Mouse (Mus musculus): ENCODE measurements around the gene Fmnl3. TPM values are rescaled to one million over a fixed set of nuclear protein-coding genes. Genes with fewer than 3 reads are reported as not detected.

Gene Fmnl3
- polyA plus RNA-seq (2017; shearing (Covaris generic)): 88.8 TPM

GRCm38 (mm10) chr15:99370259-99370691, at the start of gene Fmnl3:
Fmnl3 (minus strand) TSS chr15:99370482.

DNA sequence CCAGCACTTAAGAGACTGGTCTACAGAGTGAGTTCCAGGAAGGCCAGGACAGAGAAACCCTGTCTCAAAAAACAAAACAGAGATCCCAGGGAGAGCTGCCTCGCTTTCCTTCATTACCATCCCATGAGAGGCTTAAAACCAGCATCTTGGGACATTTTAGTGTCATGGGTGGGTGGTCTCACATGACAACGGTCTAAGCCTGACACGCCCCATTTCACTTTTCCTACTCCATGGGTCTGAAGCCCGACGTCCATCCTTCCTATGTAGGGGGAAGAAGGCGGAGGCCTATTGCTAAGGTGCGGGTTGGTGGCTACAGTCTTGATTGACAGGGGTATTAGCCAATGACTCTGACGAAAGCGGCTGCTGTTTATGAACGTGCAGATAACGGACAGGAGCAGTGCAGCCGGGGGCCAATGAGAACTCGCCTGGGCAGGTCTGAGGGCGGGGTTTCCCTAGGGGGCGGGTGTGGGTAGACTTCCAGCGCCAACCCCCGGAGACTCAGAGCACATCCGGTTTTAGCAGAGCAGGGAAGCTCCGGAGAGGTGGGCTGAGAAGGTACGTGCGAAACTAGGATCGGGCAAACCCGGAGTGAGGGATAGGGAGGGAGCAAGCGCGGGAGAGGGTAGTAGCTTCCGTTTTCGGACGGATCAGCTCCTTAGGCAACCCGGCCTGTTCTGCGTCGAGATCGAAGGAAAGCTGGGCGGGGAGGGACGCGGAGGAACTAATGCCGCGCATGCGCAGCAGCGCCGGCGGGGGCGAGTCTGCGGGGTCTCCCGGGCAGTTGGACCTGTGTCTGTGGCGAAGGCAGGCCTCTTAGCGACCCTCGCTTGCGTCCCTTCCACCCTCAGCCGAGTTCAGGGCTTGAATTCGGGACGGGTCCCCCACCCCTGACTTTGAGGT, 22.5 kb upstream of the Fmnl3 start, which contains the start of gene Tmbim6:
Gene Tmbim6 (plus strand): TSS at position 397 of the 900 bp plus-strand sequence.

DNA sequence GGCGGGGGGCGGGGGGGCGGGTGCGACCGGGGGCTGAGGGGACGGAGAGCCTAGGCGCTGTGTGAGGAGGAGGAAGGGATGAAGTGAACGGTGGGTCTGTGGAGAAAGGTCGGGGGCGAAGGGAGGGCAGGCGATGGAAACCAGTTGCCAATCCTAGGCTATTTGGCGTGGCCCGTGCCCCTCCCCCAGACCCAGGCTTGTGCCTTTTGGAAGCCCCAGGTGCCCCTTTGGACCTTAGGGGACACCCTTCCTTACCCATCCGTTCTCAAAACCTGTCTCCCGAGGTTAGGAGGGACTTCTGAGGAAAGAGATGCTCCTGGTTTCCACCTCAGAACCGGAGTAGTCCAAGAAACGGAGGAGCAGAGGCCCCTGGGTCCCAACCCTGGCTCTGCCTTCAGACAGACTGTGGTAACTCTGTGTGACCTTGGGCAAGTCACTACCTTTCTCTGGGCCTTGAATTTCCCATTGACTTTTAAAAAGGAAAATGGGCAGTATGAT, 74.7 kb downstream of the Fmnl3 start, which contains the start of gene Fam186b:
Gene Fam186b (minus strand): TSS at position 405 of the 498 bp plus-strand sequence.

DNA sequence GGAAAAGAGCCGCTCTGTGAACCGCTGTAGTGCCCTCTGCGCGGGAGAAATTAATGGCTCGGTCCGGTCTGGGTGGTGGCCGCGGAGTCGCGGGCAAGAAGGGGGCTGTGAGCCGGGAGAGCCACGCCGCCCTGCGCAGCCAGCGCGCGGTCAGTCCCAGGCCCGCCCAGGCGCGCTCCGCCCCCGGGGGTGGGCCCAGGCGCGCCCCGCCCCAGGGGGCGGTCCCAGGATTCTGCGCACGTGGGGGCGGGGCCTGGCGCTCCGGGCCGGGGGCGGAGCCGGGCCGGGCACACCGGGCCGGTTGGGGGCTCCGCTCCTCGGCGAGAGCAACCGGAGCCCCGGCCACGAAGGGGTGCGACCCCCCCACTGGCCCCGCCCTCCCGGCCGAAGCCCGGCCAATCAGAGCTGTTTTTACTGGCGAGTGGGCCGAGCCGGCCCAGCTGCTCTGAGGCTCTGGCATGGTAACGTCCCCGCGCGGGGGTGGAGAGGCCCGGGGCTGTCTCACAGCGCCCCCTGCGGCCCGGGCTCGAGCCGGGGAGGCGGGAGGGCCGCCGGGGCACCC, 75.4 kb downstream of the Fmnl3 start, which contains the start of gene Prpf40b:
Gene Prpf40b (plus strand): TSS at position 275 of the 562 bp plus-strand sequence.

Other genes with a start within 250 kb of the Fmnl3 start
- gene Spats2, start 244.6 kb downstream of the Fmnl3 start, polyA plus RNA-seq (2017; shearing (Covaris generic)): 0.85 TPM
- gene Kcnh3, start 145.6 kb downstream of the Fmnl3 start, polyA plus RNA-seq (2017; shearing (Covaris generic)): 5.4 TPM
- 122 TPM for gene Mcrs1, start 118.5 kb downstream of the Fmnl3 start, polyA plus RNA-seq (2017; shearing (Covaris generic))
- gene Prpf40b, start 75.4 kb downstream of the Fmnl3 start, polyA plus RNA-seq (2017; shearing (Covaris generic)): 14.2 TPM
- 0.38 TPM for gene Fam186b, start 74.6 kb downstream of the Fmnl3 start, polyA plus RNA-seq (2017; shearing (Covaris generic))
- gene Tmbim6, start 22.4 kb upstream of the Fmnl3 start, polyA plus RNA-seq (2017; shearing (Covaris generic)): 178 TPM
- gene Nckap5l, start 87.3 kb upstream of the Fmnl3 start, polyA plus RNA-seq (2017; shearing (Covaris generic)): 16.1 TPM
- 30.7 TPM for gene Bcdin3d, start 104.2 kb upstream of the Fmnl3 start, polyA plus RNA-seq (2017; shearing (Covaris generic))
- gene Faim2, start 157.7 kb upstream of the Fmnl3 start, polyA plus RNA-seq (2017; shearing (Covaris generic)): 0.13 TPM
- not detected for gene Aqp2, start 208.6 kb upstream of the Fmnl3 start, polyA plus RNA-seq (2017; shearing (Covaris generic))
- gene Aqp5, start 220.3 kb upstream of the Fmnl3 start, polyA plus RNA-seq (2017; shearing (Covaris generic)): not detected
- not detected for gene Aqp6, start 230.9 kb upstream of the Fmnl3 start, polyA plus RNA-seq (2017; shearing (Covaris generic))

Measured in CD4-positive, CD25-positive, alpha-beta regulatory T cell (primary cell).